Mouse (Mus musculus): ENCODE results near the gene Birc2.

GRCm38 (mm10) chr9:7872044-7872774 lies 35.3 kb upstream of the Birc2 start:
- TF ChIP-seq POLR2A (IDR thresholded peaks at IDR 0.05; ENCODE audit: insufficient read depth, low read depth, low read length), result no peak
- no peak for TF ChIP-seq EP300 (IDR thresholded peaks at IDR 0.05; ENCODE audit: insufficient read depth, low read depth, low read length)
- TF ChIP-seq CTCF (IDR thresholded peaks at IDR 0.05), result no peak

Data from heart, adult 2 months (tissue).